Mouse (Mus musculus) liver, adult 2 months (tissue): ENCODE measurements around the gene Tsr2.

Experiments used
- CTCF ChIP-seq: fragments of 200-500 bp; IDR thresholded peaks from 2 replicates; pipeline ENCODE4 v1.5.1; 2011; ENCODE audit warnings: low read depth, low read length, control low read depth
- POLR2A ChIP-seq: fragments of 200-500 bp; IDR thresholded peaks from 2 replicates; pipeline ENCODE4 v1.6.1; 2011; ENCODE audit warnings: low read length, control low read depth; ENCODE audit not compliant: insufficient read depth; ENCODE audit errors: extremely low read depth

GRCm38 (mm10) chrX:151061615-151062299 lies 34.6 kb downstream of the Tsr2 start:
- TF ChIP-seq CTCF (no peak), POLR2A (no peak)
